Mouse (Mus musculus) brain, embryonic 14.5 days (tissue): ENCODE data around the gene Slc46a1. TPM values are rescaled to one million over a fixed set of nuclear protein-coding genes. Genes with fewer than 3 reads are reported as not detected.

ENCODE experiments used
- DNase-seq: peaks from one replicate; pipeline ENCODE4 v3.0.0-alpha.2; 2011; ENCODE audit warnings: low read depth
- CTCF ChIP-seq: fragments of 200-500 bp; IDR thresholded peaks from 2 replicates; pipeline ENCODE4 v1.5.1; 2012; ENCODE audit warnings: inconsistent platforms, mild to moderate bottlenecking, moderate library complexity, borderline replicate concordance; ENCODE audit not compliant: insufficient read depth, insufficient read length; ENCODE audit errors: extremely low read depth
- POLR2A ChIP-seq: fragments of 200-500 bp; IDR thresholded peaks from 2 replicates; pipeline ENCODE4 v1.6.1; 2012; ENCODE audit warnings: mild to moderate bottlenecking, inconsistent platforms, borderline replicate concordance; ENCODE audit not compliant: poor library complexity, insufficient read depth, insufficient read length, severe bottlenecking; ENCODE audit errors: extremely low read depth
- polyA plus RNA-seq: library from polyadenylated mRNA; depleted of rRNA; stranded (reverse); fragments of >200 nt; gene quantifications from 2 replicates; pipeline ENCODE4 v1.2.3, GENCODE M21; 2012

Gene Slc46a1
- polyA plus RNA-seq, 1 experiment = 15.5 TPM

GRCm38 (mm10) chr11:78431176-78431575 is 34.3 kb upstream of the Slc46a1 start:
- no peak for DNase-seq
- TF ChIP-seq CTCF (no peak), POLR2A (no peak)

- no peak for TF ChIP-seq CTCF
- no peak for DNase-seq
Observed at GRCm38 (mm10) chr11:78434052-78434451, 31.4 kb upstream of the Slc46a1 start.

- DNase-seq = peak; percentile 33
- peak; percentile 69 for TF ChIP-seq CTCF
- no peak for TF ChIP-seq POLR2A
Observed at GRCm38 (mm10) chr11:78435776-78436349, 29.6 kb upstream of the Slc46a1 start.

- DNase-seq = no peak
- TF ChIP-seq POLR2A (no peak), CTCF (no peak)
Observed at GRCm38 (mm10) chr11:78437182-78437581, 28.3 kb upstream of the Slc46a1 start.

GRCm38 (mm10) chr11:78438399-78438930 is 27.0 kb upstream of the Slc46a1 start:
- no peak for DNase-seq

GRCm38 (mm10) chr11:78443115-78443514 is 22.4 kb upstream of the Slc46a1 start:
- TF ChIP-seq POLR2A = no peak
- TF ChIP-seq CTCF = no peak
- DNase-seq = no peak

More at GRCm38 (mm10) chr11:78438399-78438930, 27.0 kb upstream of the Slc46a1 start:
- TF ChIP-seq CTCF = no peak
- TF ChIP-seq POLR2A = no peak

GRCm38 (mm10) chr11:78447168-78447567 is 18.3 kb upstream of the Slc46a1 start:
- no peak for DNase-seq
- TF ChIP-seq POLR2A = no peak
- TF ChIP-seq CTCF = no peak

- no peak for DNase-seq
- no peak for TF ChIP-seq POLR2A
- TF ChIP-seq CTCF = no peak
Observed at GRCm38 (mm10) chr11:78448242-78448641, 17.3 kb upstream of the Slc46a1 start.

GRCm38 (mm10) chr11:78450337-78450736 is 15.2 kb upstream of the Slc46a1 start:
- no peak for DNase-seq
- TF ChIP-seq POLR2A = no peak
- no peak for TF ChIP-seq CTCF

- peak; percentile 84 for DNase-seq
- TF ChIP-seq CTCF (peak; percentile 72; the same call in 1 of the 2 replicates), POLR2A (no peak)
Observed at GRCm38 (mm10) chr11:78453675-78454074, 11.8 kb upstream of the Slc46a1 start.

- TF ChIP-seq CTCF (no peak), POLR2A (no peak)
Observed at GRCm38 (mm10) chr11:78454276-78454675, 11.2 kb upstream of the Slc46a1 start.

GRCm38 (mm10) chr11:78455308-78455707 is 10.2 kb upstream of the Slc46a1 start:
- DNase-seq = peak; percentile 28
- TF ChIP-seq POLR2A = no peak
- TF ChIP-seq CTCF = peak; percentile 60; the same call in 1 of the 2 replicates

More at GRCm38 (mm10) chr11:78454276-78454675, 11.2 kb upstream of the Slc46a1 start:
- peak; percentile 19 for DNase-seq
